Mouse (Mus musculus) G1E (cell line): ENCODE data around the gene Slc10a6. TPM values are rescaled to one million over a fixed set of nuclear protein-coding genes. Genes with fewer than 3 reads are reported as not detected.

Experiments
- ATAC-seq: 2 replicates; pipeline ENCODE4 v1.8.0; 2016; ENCODE audit warnings: mild to moderate bottlenecking; ENCODE audit not compliant: insufficient number of reproducible peaks, poor library complexity, low FRiP score, severe bottlenecking; ENCODE audit errors: extremely low read depth
- DNase-seq: peaks from one replicate; pipeline ENCODE4 v3.0.0; 2012; ENCODE audit warnings: low spot score
- H3K27me3 ChIP-seq: 2 replicates; pipeline ENCODE4 v1.6.1; 2012; ENCODE audit warnings: mild to moderate bottlenecking, low read length, inconsistent platforms; ENCODE audit not compliant: insufficient read depth
- H3K36me3 ChIP-seq: replicated peaks from 2 replicates; pipeline ENCODE3; 2012; ENCODE audit warnings: mild to moderate bottlenecking, inconsistent platforms
- H3K4me1 ChIP-seq: 2 replicates; pipeline ENCODE4 v1.6.1; 2012; ENCODE audit warnings: low read depth, low read length, inconsistent platforms, mixed read lengths; ENCODE audit not compliant: insufficient read depth
- H3K4me3 ChIP-seq: 2 replicates; pipeline ENCODE4 v1.5.1; 2012; ENCODE audit warnings: low read depth, mild to moderate bottlenecking, inconsistent platforms, low read length, moderate library complexity, mixed read lengths
- H3K9me3 ChIP-seq: replicated peaks from 2 replicates; pipeline ENCODE4 v1.6.1; 2012; ENCODE audit warnings: inconsistent platforms
- CTCF ChIP-seq: IDR thresholded peaks from 2 replicates; pipeline ENCODE4 v1.5.1; 2012; ENCODE audit warnings: low read depth, low read length, inconsistent platforms, mixed read lengths
- GATA1 ChIP-seq: IDR thresholded peaks from 2 replicates; pipeline ENCODE4 v1.6.1; 2012; ENCODE audit warnings: borderline replicate concordance, low read length, inconsistent platforms, mixed read lengths
- GATA2 ChIP-seq: IDR thresholded peaks from 2 replicates; pipeline ENCODE4 v1.6.1; 2012; ENCODE audit warnings: low read depth, low read length, inconsistent platforms, borderline replicate concordance
- POLR2AphosphoS5 ChIP-seq: IDR thresholded peaks from 2 replicates; pipeline ENCODE4 v1.6.1; 2012; ENCODE audit warnings: low read depth, low read length, inconsistent platforms; ENCODE audit not compliant: insufficient replicate concordance
- TAL1 ChIP-seq: conservative IDR thresholded peaks from 2 replicates; pipeline ENCODE4 v1.6.1; 2012; ENCODE audit warnings: low read depth, low read length, inconsistent platforms, mixed read lengths
- polyA plus RNA-seq: library from polyadenylated mRNA; stranded (reverse); fragments of >175 nt; gene quantifications from 2 replicates; pipeline ENCODE4 v1.2.3, GENCODE M21; 2012
- total RNA-seq, 2 experiments: library from RNA; stranded (forward) in 1 of 2; stranded (reverse) in 1 of 2; fragments of 200-1000 nt in 1 of 2; fragments of >200 nt in 1 of 2; fragmentation: Nextera tagmentation in 1 of 2; gene quantifications; 2 replicates each; pipeline ENCODE4 v1.2.3; 2014 to 2017

Slc10a6 gene
- total and polyA plus RNA-seq, 3 experiments, result 0.11 TPM; not detected in 2

DNA sequence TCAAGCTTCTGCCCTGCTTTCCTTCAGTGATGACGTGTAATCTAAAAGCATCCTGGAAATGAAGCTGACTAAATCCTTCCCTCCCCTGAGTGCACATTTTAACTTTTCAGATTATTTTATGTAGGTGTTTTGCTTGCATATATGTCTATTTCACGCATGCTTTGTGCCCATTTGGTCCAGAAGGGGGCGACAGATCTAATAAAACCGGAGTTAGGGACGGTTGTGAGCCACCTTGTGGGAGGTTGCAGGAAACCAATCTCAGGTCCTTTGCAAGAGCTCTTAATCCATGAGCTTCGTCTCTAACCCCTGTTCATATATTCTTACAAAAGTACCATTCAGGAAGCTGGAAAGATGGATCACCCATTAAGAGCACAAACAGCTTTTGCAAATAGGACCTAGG is 25.0 kb upstream of the Slc10a6 start:
- Histone ChIP-seq H3K36me3 (no peaks in the 10 kb centered on the region), H3K9me3 (peaks cover 6% of the 10 kb centered on the region), H3K4me1 (no peaks in the 10 kb centered on the region; the same call in 1 of the 2 replicates), H3K4me3 (no peak overlapping the region), H3K27me3 (no peaks in the 10 kb centered on the region)
- TF ChIP-seq POLR2AphosphoS5 (no peak), GATA2 (no peak), CTCF (no peak), TAL1 (no peak), GATA1 (no peak)
- no peak for ATAC-seq
- DNase-seq, result no peak

- no peaks in the 10 kb centered on the region for H3K9me3 ChIP-seq
- no peaks in the 10 kb centered on the region for H3K36me3 ChIP-seq
- no peak for DNase-seq
- H3K27me3 ChIP-seq, result no peaks in the 10 kb centered on the region
- H3K4me3 ChIP-seq, result no peak overlapping the region
- TF ChIP-seq GATA1 (no peak), GATA2 (no peak), CTCF (no peak)
- no peaks in the 10 kb centered on the region for H3K4me1 ChIP-seq
- ATAC-seq, result no peak
Observed at GRCm38 (mm10) chr5:103647320-103647719, 18.1 kb upstream of the Slc10a6 start.

DNA sequence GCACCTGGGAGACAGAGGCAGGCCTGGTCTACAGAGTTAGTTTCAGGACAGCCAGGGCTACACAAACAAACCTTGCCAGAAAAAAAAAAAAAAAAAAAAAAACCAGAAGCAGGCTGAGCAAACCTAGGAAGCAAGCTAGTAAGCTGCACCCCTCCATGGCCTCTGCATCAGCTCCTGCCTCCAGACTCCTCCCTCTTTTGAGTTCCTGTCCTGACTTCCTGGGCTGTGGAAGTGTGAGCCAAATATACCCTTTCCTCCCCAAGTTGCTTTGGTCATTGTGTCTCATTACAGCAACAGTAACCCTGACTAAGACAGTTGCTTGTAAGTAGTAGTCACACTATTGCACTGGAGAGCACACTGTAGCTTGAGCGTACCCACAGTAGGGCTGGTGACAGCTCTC is 15.0 kb upstream of the Slc10a6 start:
- H3K4me3 ChIP-seq, result no peak overlapping the region
- TF ChIP-seq TAL1, result no peak
- no peak for TF ChIP-seq POLR2AphosphoS5
- TF ChIP-seq CTCF, result no peak
- TF ChIP-seq GATA1, result no peak
- TF ChIP-seq GATA2, result no peak
- H3K27me3 ChIP-seq, result no peaks in the 10 kb centered on the region
- H3K9me3 ChIP-seq, result no peaks in the 10 kb centered on the region; the same call in 1 of the 2 replicates
- DNase-seq (no peak), ATAC-seq (no peak)
- H3K36me3 ChIP-seq, result no peaks in the 10 kb centered on the region
- no peaks in the 10 kb centered on the region for H3K4me1 ChIP-seq

- H3K27me3 ChIP-seq, result no peaks in the 10 kb centered on the region
- ATAC-seq, result no peak
- TF ChIP-seq GATA1 (no peak), POLR2AphosphoS5 (no peak), GATA2 (no peak), TAL1 (no peak), CTCF (no peak)
- no peak overlapping the region for H3K4me3 ChIP-seq
- no peaks in the 10 kb centered on the region; the same call in 1 of the 2 replicates for H3K9me3 ChIP-seq
- H3K4me1 ChIP-seq, result no peaks in the 10 kb centered on the region
- no peak for DNase-seq
- no peaks in the 10 kb centered on the region for H3K36me3 ChIP-seq
Observed at GRCm38 (mm10) chr5:103637162-103637561, 8.0 kb upstream of the Slc10a6 start.

GRCm38 (mm10) chr5:103629854-103630580 is 814 bp upstream of the Slc10a6 start:
- TF ChIP-seq GATA1 (no peak), CTCF (no peak), GATA2 (no peak), TAL1 (no peak), POLR2AphosphoS5 (no peak)
- H3K27me3 ChIP-seq, result no peaks in the 10 kb centered on the region
- no peak for ATAC-seq

DNA sequence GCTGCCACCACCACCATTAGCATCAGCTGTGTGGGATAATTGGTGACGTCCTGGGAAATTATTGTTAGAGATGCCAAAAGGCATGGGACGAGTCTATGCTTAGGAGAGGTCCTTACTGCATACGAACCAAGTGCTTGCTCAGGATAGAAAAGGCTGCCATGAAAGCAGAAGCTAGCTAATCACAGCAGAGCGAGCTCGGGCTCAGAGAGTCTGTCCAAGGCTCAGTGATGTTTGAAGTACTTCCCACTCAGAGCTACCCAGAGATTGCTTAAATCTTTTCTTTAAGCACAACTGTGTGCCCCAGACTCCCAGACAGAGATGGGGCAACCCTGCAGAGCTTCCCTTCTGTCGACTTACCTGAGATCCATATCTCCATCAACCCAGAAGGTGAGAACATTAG is 704 bp downstream of the Slc10a6 start:
- Histone ChIP-seq H3K27me3 (no peaks in the 10 kb centered on the region), H3K4me1 (no peaks in the 10 kb centered on the region), H3K36me3 (no peaks in the 10 kb centered on the region), H3K4me3 (no peak overlapping the region), H3K9me3 (peaks cover 16% of the 10 kb centered on the region)
- TF ChIP-seq POLR2AphosphoS5, result no peak
- TF ChIP-seq GATA2, result no peak
- no peak for TF ChIP-seq TAL1
- no peak for TF ChIP-seq GATA1
- no peak for DNase-seq
- no peak for ATAC-seq

More at GRCm38 (mm10) chr5:103629854-103630580, 814 bp upstream of the Slc10a6 start:
- no peaks in the 10 kb centered on the region for H3K4me1 ChIP-seq
- peaks cover 7% of the 10 kb centered on the region; the same call in 1 of the 2 replicates for H3K9me3 ChIP-seq
- H3K4me3 ChIP-seq, result no peak overlapping the region
- no peak for DNase-seq
- no peaks in the 10 kb centered on the region for H3K36me3 ChIP-seq

GRCm38 (mm10) chr5:103624831-103625230 is 4.4 kb downstream of the Slc10a6 start:
- no peaks in the 10 kb centered on the region for H3K4me1 ChIP-seq
- TF ChIP-seq TAL1 (no peak), GATA2 (no peak), CTCF (no peak), POLR2AphosphoS5 (no peak), GATA1 (no peak)
- ATAC-seq, result no peak
- H3K36me3 ChIP-seq, result no peaks in the 10 kb centered on the region
- no peak overlapping the region for H3K4me3 ChIP-seq
- no peak for DNase-seq
- H3K9me3 ChIP-seq, result peaks cover 28% of the 10 kb centered on the region
- H3K27me3 ChIP-seq, result no peaks in the 10 kb centered on the region
